Mouse (Mus musculus): ENCODE data around the gene Atp6v1g3. TPM values are rescaled to one million over a fixed set of nuclear protein-coding genes. Genes with fewer than 3 reads are reported as not detected.

Gene Atp6v1g3
- total RNA-seq, 2 experiments from 2014 or later = not detected

DNA sequence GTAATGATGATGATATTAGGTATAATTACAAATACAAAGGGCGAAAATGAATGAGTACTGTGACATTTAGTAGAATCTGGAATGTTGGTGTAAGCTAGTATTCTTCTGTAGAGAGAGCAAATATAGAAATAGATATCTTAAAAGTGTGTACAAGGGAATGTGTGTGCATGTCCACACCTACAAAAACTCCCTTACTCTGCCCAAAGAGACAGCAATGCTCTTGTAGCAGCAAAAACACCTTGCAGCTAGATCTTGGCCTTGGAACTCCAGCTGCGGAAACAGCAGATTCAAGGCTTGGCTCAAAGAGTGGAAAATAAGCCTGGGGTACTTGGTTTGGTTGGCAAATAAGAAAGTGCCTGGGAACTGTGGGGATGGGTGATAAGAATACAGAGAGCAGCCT is 57.0 kb downstream of the Atp6v1g3 start:
- DNase-seq (ENCODE audit: low spot score in 2 of 2) = no peak

DNA sequence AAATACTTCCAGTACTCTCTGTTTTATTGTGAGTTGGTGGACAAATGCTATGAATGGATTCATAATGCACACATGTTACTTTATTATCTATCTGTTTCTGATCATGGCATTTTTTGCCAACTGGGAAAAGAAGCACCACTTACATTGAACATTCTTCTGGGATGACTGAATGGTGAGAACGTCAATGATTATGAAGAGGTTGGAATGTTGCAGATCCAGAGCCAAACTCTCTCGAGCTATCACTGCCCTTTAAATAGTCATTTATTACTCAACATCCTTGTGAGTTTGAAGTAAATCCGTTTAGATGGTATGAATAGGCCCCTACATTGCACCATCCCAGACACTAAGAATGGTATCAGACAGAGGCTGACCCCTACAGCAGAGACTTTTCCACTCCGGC is 58.1 kb downstream of the Atp6v1g3 start:
- intact Hi-C loops (cut with DNase I) = loop anchor here (10.0 kb wide), 1 partner anchor 423 kb away; no protein-coding TSS in a partner anchor
- DNase-seq (ENCODE audit: low spot score in 2 of 2) = no peak

More for the DNA sequence above, 57.0 kb downstream of the Atp6v1g3 start:
- intact Hi-C loops (cut with DNase I) = loop anchor here (10.0 kb wide), 1 partner anchor 424 kb away; no protein-coding TSS in a partner anchor

DNA sequence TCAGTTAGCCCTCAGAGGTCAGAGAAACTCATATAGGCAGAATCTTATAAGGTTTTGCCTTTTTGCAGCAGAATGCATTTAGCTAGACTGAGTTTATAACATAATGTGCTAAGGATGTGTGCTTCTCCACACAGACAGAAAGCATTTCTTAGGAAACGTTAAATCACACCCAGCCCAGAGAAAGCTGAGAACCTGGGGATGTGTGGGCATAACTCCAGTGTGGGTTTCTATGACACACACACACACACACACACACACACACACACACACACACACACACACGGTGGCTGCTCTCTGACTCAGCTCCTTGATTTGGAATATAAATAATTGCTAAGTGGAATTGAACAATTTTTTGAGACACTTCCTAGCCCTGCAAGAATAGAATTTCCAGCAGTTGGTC is 61.2 kb downstream of the Atp6v1g3 start:
- peak in 1 of 2 experiments; percentile 11 for DNase-seq (ENCODE audit: low spot score in 2 of 2)
- intact Hi-C loops (cut with DNase I) = loop anchor here (10.0 kb wide), 1 partner anchor 420 kb away; no protein-coding TSS in a partner anchor

DNA sequence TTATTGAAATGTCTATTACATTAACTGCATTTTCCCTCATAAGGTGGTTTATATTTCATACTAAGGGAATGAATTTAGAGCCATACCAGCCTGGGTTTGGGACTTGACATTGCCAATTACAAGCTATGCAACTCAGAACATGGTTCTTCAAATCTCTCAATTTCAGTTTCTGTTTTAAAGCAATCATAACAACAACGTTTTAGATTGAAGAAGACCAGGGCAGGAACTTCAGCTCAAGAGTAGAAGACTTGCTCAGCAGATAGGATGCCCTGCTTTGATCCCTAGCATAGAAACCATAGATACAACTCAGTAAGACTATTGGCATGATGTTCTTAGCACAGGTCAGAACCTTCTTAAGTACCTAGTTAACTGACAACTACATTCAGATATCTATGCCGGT is 63.9 kb downstream of the Atp6v1g3 start:
- intact Hi-C loops (cut with DNase I) = loop anchor here (10.0 kb wide), 1 partner anchor 417 kb away; no protein-coding TSS in a partner anchor
- no peak for DNase-seq (ENCODE audit: low spot score in 2 of 2)

Other genes starting within 250 kb of the Atp6v1g3 start
- 1 to 10 TPM; 2.3 to 3.2 TPM for gene Ptprc, start 98.0 kb upstream of the Atp6v1g3 start, total RNA-seq (2021)